Mouse (Mus musculus) lung, postnatal 0 days (tissue): ENCODE measurements around the gene Skint5.
"Not testable (repeated sequence)": the region's sequence is repeated elsewhere in the genome, so short reads cannot be mapped to it uniquely, and the experiment has no call there.

ENCODE experiments used
- CTCF ChIP-seq: IDR thresholded peaks from 2 replicates; pipeline ENCODE4 v1.5.1; 2016; ENCODE audit warnings: antibody characterized with exemption, mild to moderate bottlenecking
- EP300 ChIP-seq: IDR thresholded peaks from 2 replicates; pipeline ENCODE4 v1.6.1; 2016; ENCODE audit warnings: antibody characterized with exemption, mild to moderate bottlenecking, control low read depth

GRCm38 (mm10) chr4:113448230-113448629 is 551.1 kb downstream of the Skint5 start:
- TF ChIP-seq EP300, CTCF: not testable (repeated sequence)
